Mouse (Mus musculus) ES-E14 (cell line): ENCODE data around the gene Ermp1. TPM values are rescaled to one million over a fixed set of nuclear protein-coding genes. Genes with fewer than 3 reads are reported as not detected.

Source experiments
- DNase-seq: peaks from one replicate; pipeline ENCODE4 v3.0.0-alpha.2; 2013; ENCODE audit warnings: low read depth, low spot score
- H3K27ac ChIP-seq: 2 replicates; pipeline ENCODE4 v1.5.1; 2012; ENCODE audit warnings: low read depth, mild to moderate bottlenecking, low read length, moderate library complexity, mixed read lengths; ENCODE audit not compliant: poor library complexity, insufficient read depth, severe bottlenecking
- H3K36me3 ChIP-seq: 2 replicates; pipeline ENCODE4 v1.6.1; 2012; ENCODE audit warnings: mild to moderate bottlenecking, low read length, moderate library complexity, mixed read lengths; ENCODE audit not compliant: control insufficient read depth, poor library complexity, insufficient read depth, severe bottlenecking
- H3K4me1 ChIP-seq, 2 experiments: fragments of 150-350 bp in 1 of 2; sonication (generic) in 1 of 2; 2 replicates each; pipeline ENCODE4 v1.6.1; 2012; ENCODE audit warnings: low read length in 2 of 2, mild to moderate bottlenecking in 1 of 2, mixed read lengths in 1 of 2; ENCODE audit not compliant: control insufficient read depth in 2 of 2, insufficient read depth in 2 of 2, poor library complexity in 1 of 2
- H3K4me3 ChIP-seq, 2 experiments: fragments of 150-350 bp in 1 of 2; sonication (generic) in 1 of 2; 2 replicates each; pipeline ENCODE4 v1.5.1; 2012; ENCODE audit warnings: low read length in 2 of 2, low read depth in 1 of 2, mild to moderate bottlenecking in 1 of 2, mixed read lengths in 1 of 2; ENCODE audit not compliant: insufficient read depth in 1 of 2, poor library complexity in 1 of 2, severe bottlenecking in 1 of 2
- H3K9ac ChIP-seq: 2 replicates; pipeline ENCODE4 v1.6.1; 2012; ENCODE audit warnings: low read depth, mild to moderate bottlenecking, low read length, mixed read lengths; ENCODE audit not compliant: poor library complexity, insufficient read depth, severe bottlenecking
- H3K9me3 ChIP-seq: fragments of 150-350 bp; sonication (generic); 2 replicates; pipeline ENCODE4 v1.6.1; 2012; ENCODE audit warnings: low read depth, mild to moderate bottlenecking, low read length; ENCODE audit not compliant: control insufficient read depth, insufficient read depth
- CHD2 ChIP-seq: IDR thresholded peaks from 2 replicates; pipeline ENCODE4 v1.6.1; 2014; ENCODE audit warnings: mild to moderate bottlenecking, low read depth, low read length, inconsistent platforms
- HCFC1 ChIP-seq: IDR thresholded peaks from 2 replicates; pipeline ENCODE4 v1.6.1; 2012; ENCODE audit warnings: low read length, inconsistent platforms, borderline replicate concordance; ENCODE audit not compliant: insufficient read depth
- MAFK ChIP-seq: IDR thresholded peaks from 2 replicates; pipeline ENCODE4 v1.6.1; 2014; ENCODE audit warnings: mild to moderate bottlenecking, low read depth, low read length, inconsistent platforms; ENCODE audit not compliant: insufficient read depth
- ZC3H11A ChIP-seq: IDR thresholded peaks from 2 replicates; pipeline ENCODE4 v1.6.1; 2012; ENCODE audit warnings: low read depth, mild to moderate bottlenecking, inconsistent platforms, low read length, borderline replicate concordance
- ZNF384 ChIP-seq: IDR thresholded peaks from 2 replicates; pipeline ENCODE4 v1.6.1; 2012; ENCODE audit warnings: low read depth, low read length, inconsistent platforms
- in situ Hi-C, 2 experiments: fragments of 600-800 bp; cut with MboI; formaldehyde crosslinking; loops; one replicate each; pipeline ENCODE4 v1.15.1; 2025; ENCODE audit warnings: low sequenced_read_pairs in 2 of 2, inconsistent platforms in 1 of 2; ENCODE audit not compliant: unreplicated experiment in 2 of 2
- total RNA-seq: library from RNA; depleted of rRNA; stranded (reverse); fragments of 300-350 nt; gene quantifications from 2 replicates; pipeline ENCODE4 v1.2.3, GENCODE M21; 2012

The Ermp1 gene
- total RNA-seq, 1 experiment, result 80.2 TPM

GRCm38 (mm10) chr19:29656029-29656428 lies 7.8 kb upstream of the Ermp1 start:
- no peak for DNase-seq

GRCm38 (mm10) chr19:29655148-29655547 lies 6.9 kb upstream of the Ermp1 start:
- in situ Hi-C loops, result no loop called here
- H3K9me3 ChIP-seq, result no peaks in the 10 kb centered on the region
- DNase-seq, result no peak
- H3K27ac ChIP-seq, result peak overlapping the region; percentile 75; the same call in 1 of the 2 replicates
- no peak overlapping the region for H3K4me3 ChIP-seq
- no peak overlapping the region; the same call in 1 of the 2 replicates for H3K9ac ChIP-seq
- peaks cover 4 to 27% of the 10 kb centered on the region in 2 experiments for H3K4me1 ChIP-seq
- no peaks in the 10 kb centered on the region for H3K36me3 ChIP-seq
- TF ChIP-seq ZNF384, result no peak
- TF ChIP-seq ZC3H11A, result no peak
- no peak for TF ChIP-seq HCFC1
- no peak for TF ChIP-seq CHD2
- TF ChIP-seq MAFK, result no peak

More at GRCm38 (mm10) chr19:29656029-29656428, 7.8 kb upstream of the Ermp1 start:
- no peaks in the 10 kb centered on the region for H3K9me3 ChIP-seq
- H3K9ac ChIP-seq, result peak overlapping the region; percentile 2; the same call in 1 of the 2 replicates
- TF ChIP-seq ZC3H11A (no peak), ZNF384 (no peak), HCFC1 (no peak), MAFK (peak; percentile 82), CHD2 (no peak)
- peak overlapping the region; percentile 75; the same call in 1 of the 2 replicates for H3K27ac ChIP-seq
- H3K36me3 ChIP-seq, result no peaks in the 10 kb centered on the region
- peak overlapping the region in 1 of 2 experiments; percentile 0; a peak in 1 of 4 replicates for H3K4me3 ChIP-seq
- peaks cover 4 to 27% of the 10 kb centered on the region in 2 experiments for H3K4me1 ChIP-seq
- in situ Hi-C loops, result no loop called here

GRCm38 (mm10) chr19:29653768-29654265 lies 5.6 kb upstream of the Ermp1 start:
- Histone ChIP-seq H3K27ac (peak overlapping the region; percentile 1; the same call in 1 of the 2 replicates), H3K9ac (no peak overlapping the region), H3K36me3 (no peaks in the 10 kb centered on the region), H3K4me1 (peaks cover 4 to 23% of the 10 kb centered on the region in 2 experiments), H3K4me3 (no peak overlapping the region), H3K9me3 (no peaks in the 10 kb centered on the region)
- no peak for TF ChIP-seq ZNF384
- TF ChIP-seq CHD2, result no peak
- TF ChIP-seq HCFC1, result no peak
- no peak for TF ChIP-seq ZC3H11A
- no peak for TF ChIP-seq MAFK
- in situ Hi-C loops, result no loop called here
- no peak for DNase-seq

DNA sequence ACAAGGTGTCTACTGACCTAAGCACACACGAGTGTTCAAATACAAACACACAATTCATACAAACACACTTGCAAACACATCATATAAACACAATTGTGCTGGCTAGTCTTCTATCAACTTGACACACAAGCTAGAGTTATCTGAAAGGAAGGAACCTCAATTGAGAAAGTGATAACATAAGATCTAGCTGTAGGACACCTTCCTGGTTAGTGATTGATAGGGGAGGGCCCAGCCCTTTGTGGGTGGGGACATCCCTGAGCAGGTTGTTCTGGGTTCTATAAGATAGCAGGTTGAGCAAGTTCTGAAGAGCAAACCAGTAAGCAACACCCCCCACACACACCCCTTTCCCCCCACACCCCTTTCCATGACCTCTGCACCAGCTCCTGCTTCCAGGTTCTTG lies 1.5 kb upstream of the Ermp1 start:
- H3K4me1 ChIP-seq, result peaks cover 0 to 6% of the 10 kb centered on the region in 2 experiments; a peak in 2 of 4 replicates
- TF ChIP-seq CHD2 (no peak), MAFK (no peak), ZNF384 (no peak), ZC3H11A (no peak), HCFC1 (no peak)
- H3K9ac ChIP-seq, result no peak overlapping the region
- no peak for DNase-seq
- no peak overlapping the region for H3K4me3 ChIP-seq
- peaks cover 4% of the 10 kb centered on the region; the same call in 1 of the 2 replicates for H3K36me3 ChIP-seq
- in situ Hi-C loops, result no loop called here
- no peak overlapping the region for H3K27ac ChIP-seq
- no peaks in the 10 kb centered on the region for H3K9me3 ChIP-seq
